Mouse (Mus musculus) liver, postnatal 0 days (tissue): Measurements from ENCODE around the gene Cebpz.

ENCODE experiments used
- CTCF ChIP-seq: sonication (generic); IDR thresholded peaks from 2 replicates; pipeline ENCODE4 v1.5.1; 2016; ENCODE audit warnings: antibody characterized with exemption, low read depth
- EP300 ChIP-seq: IDR thresholded peaks from 2 replicates; pipeline ENCODE4 v1.6.1; 2016; ENCODE audit warnings: antibody characterized with exemption, low read depth, mild to moderate bottlenecking

GRCm38 (mm10) chr17:78885286-78886065 lies 51.4 kb downstream of the Cebpz start:
- TF ChIP-seq CTCF: no peak
- no peak for TF ChIP-seq EP300
